ENCODE assay signal across 11 mouse cellular contexts in the genomic region with DNA sequence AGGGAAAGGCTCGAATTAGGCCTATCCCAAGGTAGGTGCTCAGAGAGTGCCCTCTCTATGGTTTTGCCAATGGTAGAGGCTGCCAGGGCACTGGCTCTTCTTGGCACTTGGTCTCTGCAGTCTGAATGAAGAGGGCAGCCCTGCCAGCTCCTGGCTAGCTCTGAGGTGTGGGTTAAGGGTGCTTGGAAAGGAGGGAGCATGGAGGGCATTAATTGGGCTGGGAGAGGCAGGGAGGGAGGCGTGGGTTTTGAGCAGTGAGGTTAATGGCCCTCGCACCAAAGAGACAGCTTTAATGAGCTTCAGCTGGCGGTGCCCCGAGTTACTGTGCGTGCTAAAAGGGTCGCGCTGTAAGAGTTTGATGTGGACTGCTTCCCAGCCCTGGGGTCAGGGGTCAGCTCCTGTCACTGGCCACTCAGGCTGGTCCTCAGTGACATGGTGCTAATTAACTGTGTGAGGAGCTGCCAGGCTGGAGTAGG. TPM values are rescaled to one million over a fixed set of nuclear protein-coding genes. Genes with fewer than 3 reads are reported as not detected.
DNase-seq lines count a peak whose midpoint lies in the region; ATAC-seq lines count a peak whose summit lies in the region.
"Had no signal": no experiment of that assay in that cellular context is flagged by ENCODE, and none has a peak within 500 bp of the region (broad histone marks: within the 10 kb centered on the region; RNA-seq: fewer than 3 reads in every experiment).

No protein-coding gene starts in this region.

- H3K4me1 ChIP-seq in hindbrain, embryonic 10.5 days (replicated peaks): peaks cover 90% of the 10 kb centered on the region
- H3K4me1 ChIP-seq in hindbrain, embryonic 14.5 days (replicated peaks; ENCODE audit: control insufficient read depth, insufficient read depth, low read length): peaks cover 52% of the 10 kb centered on the region
- H3K4me1 ChIP-seq in embryonic facial prominence, embryonic 10.5 days: peaks cover 84% of the 10 kb centered on the region

- no peaks in the 10 kb centered on the region for H3K9me3 ChIP-seq in hindbrain, embryonic 10.5 days
- no peaks in the 10 kb centered on the region for H3K9me3 ChIP-seq in hindbrain, embryonic 14.5 days (ENCODE audit: control insufficient read depth, low read length)
- H3K9me3 ChIP-seq in embryonic facial prominence, embryonic 10.5 days: no peaks in the 10 kb centered on the region
- H3K9me3 ChIP-seq: G1E; intestine, embryonic 15.5 days had no signal

- H3K4me2 ChIP-seq in hindbrain, embryonic 14.5 days (replicated peaks): no peak overlapping the region
- H3K4me2 ChIP-seq: intestine, embryonic 15.5 days had no signal

- H3K9ac ChIP-seq in hindbrain, embryonic 14.5 days: no peak overlapping the region
- H3K9ac ChIP-seq: intestine, embryonic 15.5 days; liver, embryonic 14.5 days had no signal

- peak overlapping the region; percentile 54; the same call in 1 of the 2 replicates for H3K27ac ChIP-seq in hindbrain, embryonic 10.5 days
- H3K27ac ChIP-seq in hindbrain, embryonic 14.5 days: no peak overlapping the region
- peak overlapping the region; percentile 46; the same call in 1 of the 2 replicates for H3K27ac ChIP-seq in embryonic facial prominence, embryonic 10.5 days (replicated peaks)
- H3K27ac ChIP-seq: intestine, embryonic 15.5 days; liver, embryonic 14.5 days had no signal

- WGBS in hindbrain, embryonic 10.5 days: 11% methylated on average over 8 of the region's 8 CpGs
- 18% methylated on average over 8 of the region's 8 CpGs for WGBS in hindbrain, embryonic 14.5 days
- WGBS in embryonic facial prominence, embryonic 10.5 days: 9% methylated on average over 8 of the region's 8 CpGs

- H3K36me3 ChIP-seq in hindbrain, embryonic 10.5 days: peaks cover 5% of the 10 kb centered on the region; the same call in 1 of the 2 replicates
- H3K36me3 ChIP-seq in hindbrain, embryonic 14.5 days (replicated peaks; ENCODE audit: control insufficient read depth, insufficient read depth): no peaks in the 10 kb centered on the region; the same call in 1 of the 2 replicates
- H3K36me3 ChIP-seq in embryonic facial prominence, embryonic 10.5 days (replicated peaks): peaks cover 33% of the 10 kb centered on the region

- peaks cover under 1% of the 10 kb centered on the region; the same call in 1 of the 2 replicates for H3K27me3 ChIP-seq in hindbrain, embryonic 10.5 days (ENCODE audit: insufficient read depth, poor library complexity, severe bottlenecking)
- H3K27me3 ChIP-seq in hindbrain, embryonic 14.5 days (ENCODE audit: control insufficient read depth, insufficient read depth, low read length): no peaks in the 10 kb centered on the region
- H3K27me3 ChIP-seq in embryonic facial prominence, embryonic 10.5 days (replicated peaks; ENCODE audit: low read depth, poor library complexity, severe bottlenecking): no peaks in the 10 kb centered on the region; the same call in 1 of the 2 replicates
- H3K27me3 ChIP-seq: intestine, embryonic 15.5 days had no signal

- H3K4me3 ChIP-seq in hindbrain, embryonic 10.5 days: no peak overlapping the region
- no peak overlapping the region for H3K4me3 ChIP-seq in hindbrain, embryonic 14.5 days (replicated peaks; ENCODE audit: low read length)
- no peak overlapping the region for H3K4me3 ChIP-seq in embryonic facial prominence, embryonic 10.5 days
- H3K4me3 ChIP-seq: intestine, embryonic 15.5 days had no signal

- DNase-seq in hindbrain, embryonic 10.5 days (ENCODE audit: low spot score): peak; percentile 56
- no peak for DNase-seq in hindbrain, embryonic 14.5 days (ENCODE audit: low spot score)
- peak; percentile 35 for DNase-seq in adrenal gland, postnatal 25 days
- DNase-seq in embryonic facial prominence, embryonic 10.5 days (ENCODE audit: low spot score): peak; percentile 58
- peak; percentile 73 for DNase-seq in layer of hippocampus, adult 9-11 months
- DNase-seq in B cell, adult 2 months: no peak
- no peak for DNase-seq in spleen, postnatal 4 days (ENCODE audit: low spot score in 2 of 2)

- ATAC-seq in hindbrain, embryonic 14.5 days (ENCODE audit: low FRiP score): no peak
- ATAC-seq in megakaryocyte, adult 5-6 weeks (ENCODE audit: poor library complexity, severe bottlenecking): no peak
- ATAC-seq: intestine, embryonic 15.5 days had no signal

RNA-seq across cellular contexts. Expression of gene Dmap1, which starts 30.4 kb away (rescaled TPM):
- polyA plus RNA-seq in hindbrain, embryonic 10.5 days (2016; fragmentation: Nextera tagmentation; extraction: Ambion mirVana): 69.2 and 72.5 TPM in 2 replicates
- polyA plus RNA-seq in hindbrain, embryonic 14.5 days (2014; fragmentation: Nextera tagmentation; extraction: Ambion mirVana): 82.0 and 85.4 TPM in 2 replicates
- total RNA-seq in adrenal gland, postnatal 25 days (2021): 26.7 and 32.7 TPM in 2 replicates
- polyA plus RNA-seq in embryonic facial prominence, embryonic 10.5 days (2016; fragmentation: Nextera tagmentation; extraction: Ambion mirVana): 78.4 and 80.0 TPM in 2 replicates
- 9.6 and 11.3 TPM in 2 replicates for total RNA-seq in megakaryocyte, adult 5-6 weeks (2015)
- total RNA-seq in megakaryocyte, adult 5-6 weeks (2017): 14.7 and 18.1 TPM in 2 replicates

Comparison
In these comparisons a context has a peak if more than half of its experiments do, and no peak if none do; other contexts are left out.
1. DNase-seq: peak in hindbrain, embryonic 10.5 days (single experiment), adrenal gland, postnatal 25 days (single experiment), embryonic facial prominence, embryonic 10.5 days (single experiment) and layer of hippocampus, adult 9-11 months (single experiment); none in hindbrain, embryonic 14.5 days (single experiment), B cell, adult 2 months (0 of 2) and spleen, postnatal 4 days (0 of 2).